ENCODE assay signal across 7 mouse cellular contexts in the genomic region with DNA sequence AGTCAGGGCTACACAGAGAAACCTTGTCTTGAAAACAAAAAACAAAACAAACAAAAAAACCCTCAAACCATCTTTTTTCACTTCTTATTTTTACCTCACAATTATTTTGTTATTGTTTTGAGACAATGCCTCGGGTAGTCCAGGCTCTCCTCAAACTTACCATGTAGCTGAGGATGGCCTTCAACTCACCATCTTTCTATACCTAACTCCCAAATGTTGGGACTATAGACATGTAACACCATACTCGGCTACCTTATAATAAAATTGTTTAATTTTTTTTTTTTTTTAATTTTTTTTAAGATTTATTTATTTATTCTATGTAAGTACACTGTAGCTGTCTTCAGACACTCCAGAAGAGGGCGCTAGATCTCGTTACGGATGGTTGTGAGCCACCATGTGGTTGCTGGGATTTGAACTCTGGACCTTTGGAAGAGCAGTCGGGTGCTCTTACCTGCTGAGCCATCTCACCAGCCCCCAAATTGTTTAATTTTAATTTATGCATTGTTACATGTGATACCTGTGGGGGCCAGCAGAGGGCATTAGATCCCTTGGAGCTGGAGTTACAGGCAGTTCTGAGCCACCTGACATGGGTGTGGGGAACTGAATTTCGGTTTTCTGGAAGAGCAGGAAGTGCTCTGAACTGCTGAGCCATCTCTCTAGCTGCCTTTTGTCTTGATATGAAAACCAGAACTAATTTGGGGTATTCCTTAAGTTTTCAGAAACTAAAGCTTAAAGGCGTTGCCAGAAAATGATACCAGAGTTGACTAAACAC. TPM values are rescaled to one million over a fixed set of nuclear protein-coding genes. Genes with fewer than 3 reads are reported as not detected.
DNase-seq lines count a peak whose midpoint lies in the region; TF ChIP-seq lines count a peak whose summit lies in the region.

No protein-coding gene starts in this region.

- H3K9ac ChIP-seq in CH12.LX (ENCODE audit: insufficient read depth, low read depth), result peak overlapping the region; percentile 61; the same call in 1 of the 2 replicates

- peaks cover 2 to 42% of the 10 kb centered on the region in 2 experiments; a peak in 2 of 4 replicates for H3K4me1 ChIP-seq in CH12.LX (ENCODE audit: control insufficient read depth in 1 of 2, insufficient read depth in 2 of 2)

- DNase-seq in CH12.LX (ENCODE audit: extremely low read depth) (peak; percentile 82), R1 (ENCODE audit: low read depth, low spot score) (peak; percentile 71)
- peak; percentile 55 to 64 for DNase-seq in cerebellum, postnatal 36 days
- peak; percentile 61 for DNase-seq in gastrocnemius, postnatal 14 days
- peak; percentile 81 for DNase-seq in kidney, postnatal 10 days
- DNase-seq in lung, adult 18-20 months, result peak; percentile 53 to 73
- DNase-seq in right cerebral cortex, postnatal 4 days, result peak; percentile 66

- H3K9me3 ChIP-seq in CH12.LX (replicated peaks; ENCODE audit: low read length), result no peaks in the 10 kb centered on the region

- intact Hi-C loops in gastrocnemius, postnatal 14 days (cut with DNase I; ENCODE audit: low total_unique reads), result no loop called here

- peak; percentile 73 for TF ChIP-seq RAD21 in CH12.LX (IDR thresholded peaks at IDR 0.05; ENCODE audit: low read depth, low read length)

- no peak for TF ChIP-seq EP300 in CH12.LX (IDR thresholded peaks at IDR 0.05; ENCODE audit: low read length)

- peak; percentile 28 to 76; a peak in 3 of 4 replicates for TF ChIP-seq CTCF in CH12.LX (conservative IDR thresholded peaks at IDR 0.05 in 1 of 2, IDR thresholded peaks at IDR 0.05 in 1 of 2; ENCODE audit: low read depth in 2 of 2, low read length in 2 of 2)

- H3K36me3 ChIP-seq in CH12.LX (replicated peaks in 1 of 2; ENCODE audit: control insufficient read depth in 1 of 2, insufficient read depth in 1 of 2, low read length in 1 of 2), result peaks cover 27 to 48% of the 10 kb centered on the region in 2 experiments

- H3K79me2 ChIP-seq in CH12.LX (replicated peaks; ENCODE audit: control insufficient read depth, extremely low read depth, insufficient read depth, poor library complexity, severe bottlenecking), result peaks cover 10% of the 10 kb centered on the region; the same call in 1 of the 2 replicates

- H3K27me3 ChIP-seq in CH12.LX (replicated peaks), result no peaks in the 10 kb centered on the region

- peak overlapping the region; percentile 52 for H3K4me2 ChIP-seq in CH12.LX (ENCODE audit: insufficient read depth, low read depth, poor library complexity, severe bottlenecking)

- no peak overlapping the region for H3K4me3 ChIP-seq in CH12.LX (replicated peaks in 1 of 3; ENCODE audit: low read depth in 2 of 3, low read length in 2 of 3, poor library complexity in 1 of 3)

- in situ Hi-C loops in CH12.LX (cut with MboI; ENCODE audit: low pct_ligation_motif_present, low pct_unique_long_range_greater_than_20kb, low sequenced_read_pairs), result loop anchor here (5.0 to 10.0 kb wide), 2 partner anchors 160 to 288 kb away; no protein-coding TSS in a partner anchor

- dilution Hi-C loops in CH12.LX (cut with MboI; ENCODE audit: extremely low pct_ligation_motif_present, extremely low pct_unique_long_range_greater_than_20kb, low sequenced_read_pairs), result no loop called here

- no peak for TF ChIP-seq POLR2A in CH12.LX (IDR thresholded peaks at IDR 0.05; ENCODE audit: low read depth, low read length)

- H3K27ac ChIP-seq in CH12.LX (ENCODE audit: insufficient read depth, low read depth), result no peak overlapping the region

TF ChIP-seq in CH12.LX, 34 proteins besides CTCF, POLR2A, EP300 and RAD21:
- TF ChIP-seq TBP (conservative IDR thresholded peaks at IDR 0.05; ENCODE audit: low read depth, low read length), result peak; percentile 93
- peak; percentile 70 for TF ChIP-seq SMC3 (IDR thresholded peaks at IDR 0.05; ENCODE audit: low read depth, low read length)
- peak; percentile 53; the same call in 1 of the 2 replicates for TF ChIP-seq SIN3A (IDR thresholded peaks at IDR 0.05; ENCODE audit: low read length)
- no peak for TF ChIP-seq MAZ (IDR thresholded peaks at IDR 0.05; ENCODE audit: low read depth, low read length)
- no peak for TF ChIP-seq UBTF (IDR thresholded peaks at IDR 0.05; ENCODE audit: low read depth, low read length)
- 0 out of 2 replicates have a peak, but pooled peaks have one; percentile 52 for TF ChIP-seq ZNF384 (IDR thresholded peaks at IDR 0.05; ENCODE audit: low read depth, low read length)
- TF ChIP-seq MAX (IDR thresholded peaks at IDR 0.05; ENCODE audit: low read length), result peak; percentile 47; the same call in 1 of the 2 replicates
- TF ChIP-seq MYC (IDR thresholded peaks at IDR 0.05; ENCODE audit: low read depth, low read length), result peak; percentile 60; the same call in 1 of the 2 replicates
- TF ChIP-seq JUND (conservative IDR thresholded peaks at IDR 0.05; ENCODE audit: low read depth, low read length), result 0 out of 2 replicates have a peak, but pooled peaks have one; percentile 9
- peak; percentile 71 for TF ChIP-seq ELF1 (IDR thresholded peaks at IDR 0.05; ENCODE audit: low read depth, low read length)
- TF ChIP-seq HCFC1 (IDR thresholded peaks at IDR 0.05; ENCODE audit: low read depth, low read length), result 0 out of 2 replicates have a peak, but pooled peaks have one; percentile 14
- TF ChIP-seq CHD1 (IDR thresholded peaks at IDR 0.05; ENCODE audit: low read depth, low read length), result no peak
- TF ChIP-seq RCOR1 (conservative IDR thresholded peaks at IDR 0.05; ENCODE audit: low read depth, low read length), result 0 out of 2 replicates have a peak, but pooled peaks have one; percentile 35
- 0 out of 2 replicates have a peak, but pooled peaks have one; percentile 8 for TF ChIP-seq BHLHE40 (IDR thresholded peaks at IDR 0.05; ENCODE audit: low read depth, low read length)
- TF ChIP-seq KAT2A (IDR thresholded peaks at IDR 0.05; ENCODE audit: insufficient replicate concordance, low read length), result no peak
- TF ChIP-seq CHD2 (IDR thresholded peaks at IDR 0.05; ENCODE audit: low read length), result peak; percentile 36; the same call in 1 of the 2 replicates
- TF ChIP-seq IRF4 (IDR thresholded peaks at IDR 0.05; ENCODE audit: low read depth, low read length), result 0 out of 2 replicates have a peak, but pooled peaks have one; percentile 21
- peak; percentile 38 for TF ChIP-seq USF1 (IDR thresholded peaks at IDR 0.05; ENCODE audit: low read depth, low read length)
- no peak; the same call in 1 of the 2 replicates for TF ChIP-seq ETS1 (conservative IDR thresholded peaks at IDR 0.05; ENCODE audit: low read depth, low read length)
- TF ChIP-seq MXI1 (IDR thresholded peaks at IDR 0.05; ENCODE audit: low read depth, low read length), result peak; percentile 49; the same call in 1 of the 2 replicates
- no peak for TF ChIP-seq ZKSCAN1 (IDR thresholded peaks at IDR 0.05; ENCODE audit: borderline replicate concordance, low read depth, low read length)
- 0 out of 2 replicates have a peak, but pooled peaks have one; percentile 21 for TF ChIP-seq MAFK (IDR thresholded peaks at IDR 0.05; ENCODE audit: insufficient replicate concordance, low read length)
TF ChIP-seq in CH12.LX: peak in this region for 16.

RNA-seq across cellular contexts. Expression of a gene that starts 6.3 kb away (rescaled TPM):
- total RNA-seq in CH12.LX (2012; rRNA removed) (6.8 and 7.3 TPM in 2 replicates), CH12.LX (2014; rRNA removed) (11.3 and 12.2 TPM in 2 replicates)
- polyA plus RNA-seq in CH12.LX (2012; ENCODE audit: insufficient read length, low read depth), result 7.9 and 8.6 TPM in 2 replicates
- total RNA-seq in gastrocnemius, postnatal 14 days (2021), result 1 to 10 TPM; 1.4 to 2.2 TPM

RNA-seq across cellular contexts. Expression of a gene that starts 6.4 kb away (rescaled TPM):
- 8.8 and 14.1 TPM in 2 replicates for total RNA-seq in CH12.LX (2012; rRNA removed)
- total RNA-seq in CH12.LX (2014; rRNA removed), result 5.9 and 7.9 TPM in 2 replicates
- 6.9 and 8.6 TPM in 2 replicates for polyA plus RNA-seq in CH12.LX (2012; ENCODE audit: insufficient read length, low read depth)
- 10 to 100 TPM; 11.0 to 19.0 TPM for total RNA-seq in gastrocnemius, postnatal 14 days (2021)

RNA-seq across cellular contexts. Expression of a gene that starts 8.6 kb away (rescaled TPM):
- total RNA-seq in CH12.LX (2012; rRNA removed) (0.04 and 0.13 TPM in 2 replicates), CH12.LX (2014; rRNA removed) (0.08 and 0.12 TPM in 2 replicates)
- 0.54 and 0.60 TPM in 2 replicates for polyA plus RNA-seq in CH12.LX (2012; ENCODE audit: insufficient read length, low read depth)
- total RNA-seq in gastrocnemius, postnatal 14 days (2021), result under 1 TPM; 0.08 to 0.18 TPM

RNA-seq across cellular contexts. Expression of a gene that starts 38.3 kb away (rescaled TPM):
- 5,179 and 5,276 TPM in 2 replicates for total RNA-seq in CH12.LX (2012; rRNA removed)
- 7,033 and 7,473 TPM in 2 replicates for total RNA-seq in CH12.LX (2014; rRNA removed)
- 3,370 and 3,898 TPM in 2 replicates for polyA plus RNA-seq in CH12.LX (2012; ENCODE audit: insufficient read length, low read depth)
- 100 to 1,000 TPM; 847 to 987 TPM for total RNA-seq in gastrocnemius, postnatal 14 days (2021)
